Mouse (Mus musculus) forebrain, embryonic 10.5 days (tissue): ENCODE data around the gene Mn1. TPM values are rescaled to one million over a fixed set of nuclear protein-coding genes. Genes with fewer than 3 reads are reported as not detected.

Experiments
- DNase-seq: peaks from one replicate; pipeline ENCODE4 v3.0.0-alpha.2; 2017; ENCODE audit warnings: low spot score; ENCODE audit errors: extremely low spot score
- H3K27ac ChIP-seq: fragments of 300-500 bp; sonication (generic); 2 replicates; pipeline ENCODE4 v1.5.1; 2016; ENCODE audit warnings: mild to moderate bottlenecking
- H3K27me3 ChIP-seq: fragments of 300-500 bp; sonication (generic); 2 replicates; pipeline ENCODE4 v1.6.1; 2016; ENCODE audit warnings: mild to moderate bottlenecking; ENCODE audit not compliant: poor library complexity, severe bottlenecking
- H3K36me3 ChIP-seq: fragments of 300-500 bp; sonication (generic); replicated peaks from 2 replicates; pipeline ENCODE4 v1.6.1; 2016; ENCODE audit warnings: mild to moderate bottlenecking, moderate library complexity
- H3K4me1 ChIP-seq: fragments of 300-500 bp; sonication (generic); 2 replicates; pipeline ENCODE4 v1.6.1; 2016
- H3K4me3 ChIP-seq: fragments of 300-500 bp; sonication (generic); 2 replicates; pipeline ENCODE4 v1.5.1; 2016; ENCODE audit warnings: mild to moderate bottlenecking, moderate library complexity
- H3K9me3 ChIP-seq: fragments of 300-500 bp; sonication (generic); 2 replicates; pipeline ENCODE4 v1.6.1; 2016; ENCODE audit warnings: mild to moderate bottlenecking, moderate library complexity
- WGBS: fragments of 180-500 bp; shearing (Covaris S2); methylation state at CpG from one replicate; pipeline ENCODE4 v1.1.7; 2016; 5-methylcytosine and 5-hydroxymethylcytosine counted together
- polyA plus RNA-seq: library from polyadenylated mRNA; unstranded; fragments of >200 nt; fragmentation: Nextera tagmentation; extraction: Ambion mirVana; gene quantifications from 2 replicates; pipeline ENCODE4 v1.2.1, GENCODE M21; 2016

The Mn1 gene
- polyA plus RNA-seq, 1 experiment from 2014 or later: 36.5 TPM

DNA sequence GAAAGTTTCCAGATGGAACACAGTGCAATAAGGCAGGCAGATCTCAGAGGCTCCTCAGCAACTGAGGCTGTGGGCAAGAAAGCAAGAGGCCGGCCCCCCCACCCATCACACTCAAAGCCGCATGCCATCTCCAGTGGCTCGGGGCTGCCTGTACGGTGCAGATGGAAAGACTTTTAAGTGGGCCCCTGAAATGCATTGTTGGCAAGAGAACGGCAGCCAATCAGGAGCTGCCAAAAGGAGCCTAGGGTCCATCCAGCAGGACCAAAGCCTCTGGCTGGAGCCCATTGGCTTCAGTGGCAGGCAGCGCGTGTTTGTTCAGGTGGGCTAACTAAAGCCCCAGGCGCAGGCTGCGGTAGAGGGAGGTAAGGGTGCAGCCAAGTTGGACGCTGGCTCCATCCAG, 21.4 kb upstream of the Mn1 start:
- H3K4me1 ChIP-seq: peaks cover 72% of the 10 kb centered on the region
- H3K9me3 ChIP-seq: no peaks in the 10 kb centered on the region
- H3K27ac ChIP-seq: peak overlapping the region; percentile 72
- H3K36me3 ChIP-seq: no peaks in the 10 kb centered on the region
- peaks cover 43% of the 10 kb centered on the region for H3K27me3 ChIP-seq
- no peak for DNase-seq
- WGBS: 56% methylated on average over 10 of the region's 10 CpGs
- H3K4me3 ChIP-seq: no peak overlapping the region

DNA sequence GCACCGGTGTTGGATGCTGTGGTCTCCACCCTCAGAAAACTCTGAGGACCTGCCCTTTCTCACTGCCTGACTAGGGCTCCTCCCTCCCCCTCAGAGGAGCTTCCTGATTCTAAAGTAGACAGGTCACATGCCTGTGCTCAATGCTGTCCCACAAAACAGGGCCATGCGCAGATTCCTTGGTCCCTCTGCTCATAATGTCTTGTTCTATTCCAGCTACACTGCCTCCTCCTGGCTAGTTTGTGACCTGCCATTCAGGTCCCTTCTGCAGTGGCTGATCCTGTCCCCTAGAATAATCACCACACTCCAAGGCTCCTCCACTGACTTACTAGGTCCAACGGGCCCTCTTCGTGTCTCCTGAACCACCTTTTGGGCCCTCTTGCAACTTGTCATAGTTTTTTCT, 21.0 kb upstream of the Mn1 start:
- H3K27ac ChIP-seq: peak overlapping the region; percentile 72
- no peak for DNase-seq
- peaks cover 43% of the 10 kb centered on the region for H3K27me3 ChIP-seq
- H3K4me3 ChIP-seq: no peak overlapping the region
- H3K9me3 ChIP-seq: no peaks in the 10 kb centered on the region
- H3K4me1 ChIP-seq: peaks cover 75% of the 10 kb centered on the region
- H3K36me3 ChIP-seq: no peaks in the 10 kb centered on the region
- 85% methylated on average over 4 of the region's 4 CpGs for WGBS

DNA sequence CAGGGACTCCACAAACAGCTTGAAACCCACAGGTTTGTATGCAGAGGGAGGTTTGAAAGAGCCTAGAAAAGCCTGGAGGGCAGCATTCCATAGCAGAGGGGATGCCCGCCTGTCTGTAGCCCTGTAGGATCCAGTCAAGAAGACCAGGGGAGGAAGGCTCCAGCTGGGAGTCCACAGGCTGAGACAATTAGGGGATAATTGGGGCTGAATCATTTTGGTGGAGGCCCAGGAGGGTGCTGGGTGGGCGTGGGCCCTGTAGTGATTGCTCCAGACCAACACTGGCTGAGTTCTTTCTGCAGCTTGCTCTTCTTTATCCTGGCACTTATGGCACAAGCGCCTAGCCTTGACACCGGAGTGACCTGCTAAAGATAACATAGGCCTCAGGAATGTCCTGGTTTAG, 18.7 kb upstream of the Mn1 start:
- Histone ChIP-seq H3K4me3 (no peak overlapping the region), H3K27ac (peak overlapping the region; percentile 51; the same call in 1 of the 2 replicates), H3K36me3 (no peaks in the 10 kb centered on the region), H3K4me1 (peaks cover 65% of the 10 kb centered on the region), H3K27me3 (peaks cover 43% of the 10 kb centered on the region), H3K9me3 (no peaks in the 10 kb centered on the region)
- DNase-seq: no peak
- 34% methylated on average over 4 of the region's 4 CpGs for WGBS

GRCm38 (mm10) chr5:111399271-111399670, 17.9 kb upstream of the Mn1 start:
- WGBS: 89% methylated on average over 4 of the region's 4 CpGs
- no peaks in the 10 kb centered on the region for H3K9me3 ChIP-seq
- no peak for DNase-seq
- H3K4me3 ChIP-seq: no peak overlapping the region
- no peaks in the 10 kb centered on the region for H3K36me3 ChIP-seq
- no peak overlapping the region for H3K27ac ChIP-seq
- H3K27me3 ChIP-seq: peaks cover 43% of the 10 kb centered on the region
- peaks cover 57% of the 10 kb centered on the region for H3K4me1 ChIP-seq

GRCm38 (mm10) chr5:111401879-111402650, 15.1 kb upstream of the Mn1 start:
- DNase-seq: no peak
- H3K27ac ChIP-seq: no peak overlapping the region
- H3K4me3 ChIP-seq: no peak overlapping the region
- H3K27me3 ChIP-seq: peaks cover 23% of the 10 kb centered on the region
- no peaks in the 10 kb centered on the region for H3K36me3 ChIP-seq
- peaks cover 30% of the 10 kb centered on the region for H3K4me1 ChIP-seq
- no peaks in the 10 kb centered on the region for H3K9me3 ChIP-seq
- 87% methylated on average over 19 of the region's 19 CpGs for WGBS

DNA sequence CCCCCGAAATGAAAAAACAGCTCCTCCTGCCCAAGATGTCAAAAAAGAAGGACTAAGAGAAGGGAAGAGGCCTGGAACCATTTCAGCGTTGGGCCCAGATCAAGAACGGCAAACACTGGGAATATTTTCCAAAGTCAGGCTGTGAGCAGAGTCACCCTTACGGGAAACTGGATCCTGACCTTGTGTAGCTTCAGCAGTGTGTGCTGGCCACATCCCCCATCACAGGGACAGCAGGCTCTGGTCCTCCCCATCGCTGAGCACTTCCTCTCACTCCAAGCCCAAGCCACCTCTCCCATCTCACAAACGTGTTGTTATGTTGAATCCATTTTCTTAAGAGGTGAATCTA, 14.5 kb upstream of the Mn1 start:
- Histone ChIP-seq H3K4me1 (peaks cover 27% of the 10 kb centered on the region), H3K36me3 (no peaks in the 10 kb centered on the region), H3K27ac (no peak overlapping the region), H3K27me3 (peaks cover 19% of the 10 kb centered on the region), H3K9me3 (no peaks in the 10 kb centered on the region), H3K4me3 (no peak overlapping the region)
- 91% methylated on average over 6 of the region's 6 CpGs for WGBS
- DNase-seq: no peak

- Histone ChIP-seq H3K27ac (no peak overlapping the region), H3K4me3 (no peak overlapping the region), H3K9me3 (no peaks in the 10 kb centered on the region), H3K27me3 (peaks cover 32% of the 10 kb centered on the region), H3K4me1 (peaks cover 33% of the 10 kb centered on the region), H3K36me3 (no peaks in the 10 kb centered on the region)
- no peak for DNase-seq
- 88% methylated on average over 6 of the region's 6 CpGs for WGBS
Measured at GRCm38 (mm10) chr5:111404721-111405120, 12.4 kb upstream of the Mn1 start.

GRCm38 (mm10) chr5:111408470-111409105, 8.6 kb upstream of the Mn1 start:
- Histone ChIP-seq H3K36me3 (no peaks in the 10 kb centered on the region), H3K27ac (peak overlapping the region; percentile 68), H3K27me3 (peaks cover 52% of the 10 kb centered on the region), H3K4me1 (peaks cover 33% of the 10 kb centered on the region), H3K9me3 (no peaks in the 10 kb centered on the region), H3K4me3 (no peak overlapping the region)
- 21% methylated on average over 14 of the region's 14 CpGs for WGBS
- DNase-seq: no peak

DNA sequence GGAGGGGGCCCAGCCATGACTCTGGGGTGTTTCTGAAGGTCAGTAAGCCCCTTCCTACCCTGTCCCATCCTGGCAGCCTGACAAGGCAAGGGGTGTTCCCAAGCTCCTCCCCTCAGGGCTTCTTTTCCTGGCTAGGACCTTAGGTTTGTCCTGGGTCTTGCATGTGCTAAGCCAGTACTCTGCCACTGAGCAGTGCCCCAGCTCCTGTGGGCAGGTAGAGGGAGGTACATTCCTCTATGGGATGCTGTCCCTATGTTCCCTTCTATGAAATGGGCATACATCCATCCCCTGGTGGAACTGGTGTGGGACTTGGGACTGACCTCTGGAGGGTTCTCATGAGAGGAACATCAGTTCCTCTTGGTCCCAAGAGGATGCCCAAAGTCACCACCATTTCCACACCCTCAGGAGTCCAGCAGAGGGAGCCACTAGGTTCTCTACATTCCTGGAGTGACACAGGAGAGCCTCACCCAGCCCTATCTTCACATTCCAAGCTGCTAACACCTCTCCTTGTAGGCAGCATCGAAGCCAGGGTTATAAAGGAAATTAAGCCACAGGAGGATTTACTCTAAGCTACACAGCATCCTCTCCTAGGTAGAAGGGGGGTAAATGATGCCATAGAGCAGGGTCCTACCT, 7.6 kb upstream of the Mn1 start:
- 49% methylated on average over 1 of the region's 1 CpGs for WGBS
- Histone ChIP-seq H3K4me3 (no peak overlapping the region), H3K36me3 (no peaks in the 10 kb centered on the region), H3K9me3 (no peaks in the 10 kb centered on the region), H3K27me3 (peaks cover 58% of the 10 kb centered on the region), H3K4me1 (peaks cover 42% of the 10 kb centered on the region), H3K27ac (no peak overlapping the region)
- no peak for DNase-seq

DNA sequence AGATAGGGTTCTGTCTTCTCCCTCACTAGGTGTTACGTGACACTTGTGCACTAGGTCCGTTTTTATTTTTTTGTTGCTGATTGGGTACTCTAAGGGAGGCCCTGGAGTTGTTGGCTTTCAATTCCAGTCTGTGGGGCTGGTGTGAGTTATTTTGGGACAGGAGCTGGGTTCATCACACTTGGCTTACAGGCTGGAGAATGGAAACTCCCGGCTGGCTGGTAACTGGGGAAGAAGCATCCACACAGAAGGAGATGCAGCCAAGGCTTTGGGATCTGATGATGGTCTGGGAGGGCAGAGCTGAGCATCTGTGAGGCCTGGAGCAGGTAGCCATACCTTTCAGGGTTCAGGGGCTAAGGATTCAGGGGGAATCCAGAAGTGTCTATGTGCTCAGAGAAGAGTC, 6.5 kb upstream of the Mn1 start:
- Histone ChIP-seq H3K27ac (no peak overlapping the region), H3K4me3 (no peak overlapping the region), H3K9me3 (no peaks in the 10 kb centered on the region), H3K4me1 (peaks cover 53% of the 10 kb centered on the region), H3K36me3 (no peaks in the 10 kb centered on the region), H3K27me3 (peaks cover 58% of the 10 kb centered on the region)
- WGBS: 81% methylated on average over 3 of the region's 3 CpGs
- DNase-seq: no peak

DNA sequence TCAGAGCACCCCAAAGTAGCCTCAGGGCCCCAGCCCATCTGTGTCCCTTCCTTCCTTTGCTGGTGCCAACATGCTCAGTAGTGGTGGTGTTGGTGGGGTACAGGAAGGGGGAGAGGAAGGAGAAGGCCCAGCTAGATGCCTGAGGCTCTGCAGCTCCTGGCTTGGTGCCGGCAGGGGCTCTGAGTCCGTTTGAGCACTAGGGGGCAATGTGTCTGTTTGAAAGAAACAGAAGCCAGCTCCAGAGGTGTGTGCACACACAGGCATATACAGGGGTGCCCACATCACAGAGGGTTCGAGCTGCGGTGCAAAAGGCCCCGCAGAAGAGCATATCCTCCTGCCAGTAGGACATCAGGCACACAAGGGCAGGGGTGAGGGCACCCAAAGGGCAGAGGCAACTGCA, 3.0 kb upstream of the Mn1 start:
- Histone ChIP-seq H3K4me1 (peaks cover 65% of the 10 kb centered on the region), H3K27ac (peak overlapping the region; percentile 99)
- under 1% methylated on average over 5 of the region's 5 CpGs for WGBS

DNA sequence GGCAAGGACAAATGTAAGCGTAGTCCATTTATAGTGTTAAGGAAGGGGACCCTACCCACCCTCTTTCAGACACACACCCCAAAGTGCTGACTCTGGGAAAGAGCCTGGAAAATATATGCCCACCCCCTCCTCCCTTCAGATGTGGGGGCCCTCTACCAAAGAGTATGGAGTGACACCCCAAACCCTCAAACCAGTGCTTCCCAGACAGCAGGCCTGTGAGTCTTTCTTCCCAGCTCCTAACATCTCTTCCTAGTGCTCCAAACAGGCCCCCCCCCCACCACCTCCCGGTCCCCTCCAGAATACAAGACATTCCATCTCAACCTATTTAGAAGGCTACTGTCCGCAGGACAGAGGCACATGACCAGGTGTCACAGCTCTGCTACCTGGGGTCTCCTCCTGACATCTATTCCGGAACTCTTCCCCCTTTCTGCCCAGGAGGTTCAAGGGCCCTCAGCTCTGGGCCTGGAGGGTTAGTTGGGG, 2.4 kb upstream of the Mn1 start:
- Histone ChIP-seq H3K27me3 (peaks cover 56% of the 10 kb centered on the region), H3K4me1 (peaks cover 66% of the 10 kb centered on the region), H3K4me3 (peak overlapping the region; percentile 97), H3K9me3 (no peaks in the 10 kb centered on the region), H3K36me3 (peaks cover 16% of the 10 kb centered on the region), H3K27ac (peak overlapping the region; percentile 99)
- DNase-seq: no peak
- WGBS: 33% methylated on average over 4 of the region's 4 CpGs

More for the DNA sequence above, 3.0 kb upstream of the Mn1 start:
- Histone ChIP-seq H3K27me3 (peaks cover 56% of the 10 kb centered on the region), H3K36me3 (peaks cover 9% of the 10 kb centered on the region), H3K9me3 (no peaks in the 10 kb centered on the region), H3K4me3 (peak overlapping the region; percentile 97; the same call in 1 of the 2 replicates)
- peak; percentile 76 for DNase-seq

DNA sequence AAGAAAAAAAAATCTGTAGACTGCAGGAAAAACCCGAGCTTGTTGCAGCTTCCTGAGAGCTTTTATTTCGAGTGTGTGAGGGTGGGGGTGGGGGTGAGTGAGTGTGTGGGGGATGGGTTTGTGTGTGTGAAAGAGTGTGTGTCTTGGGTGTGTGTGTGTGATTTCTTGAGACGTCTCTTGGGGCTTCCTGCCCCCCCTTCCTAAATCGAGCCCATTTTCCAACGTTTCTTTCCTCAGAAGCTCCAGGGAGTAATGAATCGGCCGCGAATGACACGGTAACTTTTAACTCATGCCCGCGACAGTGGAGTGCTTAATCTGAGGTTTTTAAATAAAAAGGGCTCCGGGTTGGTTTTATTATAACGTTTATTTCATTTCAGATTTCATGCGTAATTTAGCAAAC, 1.6 kb upstream of the Mn1 start:
- H3K4me1 ChIP-seq: peaks cover 70% of the 10 kb centered on the region
- peaks cover 23% of the 10 kb centered on the region for H3K36me3 ChIP-seq
- WGBS: 1% methylated on average over 14 of the region's 14 CpGs
- H3K9me3 ChIP-seq: no peaks in the 10 kb centered on the region
- peak overlapping the region; percentile 97 for H3K4me3 ChIP-seq
- peaks cover 56% of the 10 kb centered on the region for H3K27me3 ChIP-seq
- H3K27ac ChIP-seq: peak overlapping the region; percentile 99
- no peak for DNase-seq
